Mouse (Mus musculus) cerebellum, adult 18-20 months (tissue): ENCODE results near the gene Dennd6b.

ENCODE experiments used
- DNase-seq, 2 experiments: peaks; one replicate each; pipeline ENCODE4 v3.0.0; 2021

Gene Dennd6b

DNA sequence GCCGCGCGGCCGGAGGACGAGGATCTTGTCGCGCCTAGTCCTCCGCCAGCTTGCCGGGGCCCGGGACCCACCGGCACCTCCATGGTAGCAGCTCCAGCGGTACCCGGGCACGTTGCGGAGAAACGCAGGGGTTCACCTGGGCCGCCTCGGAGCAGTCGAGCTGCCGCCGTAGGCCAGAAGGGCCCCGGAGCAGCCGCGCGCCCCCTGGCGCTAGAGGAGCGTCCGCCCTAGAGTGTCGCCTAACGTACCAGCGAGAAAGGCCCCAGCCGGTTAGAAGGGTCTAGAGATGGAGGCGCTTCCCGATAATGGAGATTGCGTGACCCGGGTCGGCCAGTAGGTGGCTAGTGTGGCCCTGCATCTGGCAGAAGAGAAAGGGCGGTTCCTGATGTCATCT is at the start of gene Dennd6b:
TSS of gene Dennd6b (minus strand) at position 184 of the 394 bp plus-strand sequence.
- DNase-seq, result peak; percentile 96 to 97

DNA sequence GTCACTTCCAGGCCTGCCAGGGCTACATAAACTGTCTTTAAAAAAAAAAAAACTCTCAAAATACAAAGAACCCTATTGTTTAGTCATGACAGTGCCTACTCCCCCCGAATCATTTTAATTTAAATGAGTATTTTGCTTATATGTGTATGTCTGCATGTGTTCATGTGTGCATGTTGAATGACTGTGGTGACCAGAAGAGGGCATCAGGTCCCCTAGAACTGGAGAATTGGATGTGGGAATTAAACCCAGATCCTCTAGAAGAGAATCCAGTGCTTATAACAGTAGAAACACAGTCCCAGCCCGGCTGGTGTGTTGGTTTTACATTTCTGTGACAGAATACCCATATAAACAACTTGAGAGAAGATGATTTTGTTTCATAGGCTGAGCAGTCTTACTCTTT is 44.7 kb upstream of the Dennd6b start:
- DNase-seq, result peak in 1 of 2 experiments; percentile 30

DNA sequence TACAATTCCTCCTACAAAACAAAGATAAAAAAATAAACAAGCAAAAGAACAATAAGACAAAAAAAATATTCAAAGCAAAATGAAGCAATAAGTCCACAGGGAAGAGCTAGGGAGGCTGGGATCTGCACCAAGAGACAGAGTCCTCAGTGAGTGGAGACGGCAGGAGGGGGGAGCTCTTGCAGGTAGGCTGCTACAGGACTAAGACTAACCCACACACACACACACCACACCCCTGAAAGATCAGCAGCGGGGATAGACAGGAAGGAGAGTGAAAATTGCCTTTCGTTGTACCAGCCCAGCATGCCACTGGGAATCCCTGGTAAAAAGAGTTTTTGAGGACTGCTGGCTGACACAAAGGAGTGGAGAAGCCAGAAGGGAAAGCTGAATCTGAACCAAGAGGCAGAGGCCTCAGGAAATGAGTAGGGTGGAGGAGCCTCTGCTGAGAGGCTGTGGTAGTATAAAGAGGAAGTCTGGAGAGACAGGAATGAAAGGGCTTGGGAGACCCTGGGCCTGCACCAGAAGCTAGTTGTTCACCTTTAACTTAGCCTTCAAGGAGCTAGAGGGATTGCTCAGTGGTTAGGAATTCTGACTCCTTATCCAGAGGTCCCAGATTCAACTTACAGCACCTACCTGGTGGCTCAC is 43.6 kb upstream of the Dennd6b start:
- DNase-seq, result no peak

DNA sequence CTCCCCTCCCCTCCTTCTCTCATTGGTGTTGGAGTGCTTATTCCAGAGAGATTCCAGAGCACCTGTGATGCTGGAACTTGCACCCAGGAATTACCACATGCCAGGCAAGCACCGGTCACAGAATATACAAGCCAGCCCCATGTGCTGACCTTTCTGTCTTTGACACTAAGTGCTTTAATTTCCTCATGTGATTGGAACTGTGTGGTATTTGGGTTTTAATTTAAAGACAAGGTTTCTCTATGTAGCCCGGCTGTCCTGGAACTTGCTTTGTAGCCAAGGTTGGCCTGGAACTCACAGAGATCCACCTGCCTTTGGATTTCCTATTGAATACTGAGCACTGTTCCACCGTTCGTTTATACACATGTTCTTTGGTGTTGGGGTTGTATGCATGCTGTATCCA is 37.8 kb upstream of the Dennd6b start:
- DNase-seq, result no peak

DNA sequence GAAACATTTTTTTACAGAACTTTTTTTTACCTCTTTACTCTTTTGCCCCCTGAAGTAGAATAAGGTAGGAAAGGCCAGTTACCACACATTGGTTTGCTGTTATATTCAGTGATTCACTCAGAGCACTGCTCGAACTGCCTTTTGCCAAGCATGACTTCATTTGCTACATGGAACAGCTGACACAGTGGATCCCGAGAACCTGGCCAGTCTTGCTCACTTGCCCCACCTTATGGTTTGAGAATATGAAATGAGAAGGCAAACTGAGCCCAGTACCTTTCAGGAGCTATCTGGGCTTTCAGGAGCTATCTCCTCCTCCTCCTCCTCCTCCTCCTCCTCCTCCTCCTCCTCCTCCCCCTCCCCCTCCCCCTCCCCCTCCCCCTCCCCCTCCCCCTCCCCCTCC is 37.3 kb upstream of the Dennd6b start:
- DNase-seq, result peak; percentile 74 to 86

DNA sequence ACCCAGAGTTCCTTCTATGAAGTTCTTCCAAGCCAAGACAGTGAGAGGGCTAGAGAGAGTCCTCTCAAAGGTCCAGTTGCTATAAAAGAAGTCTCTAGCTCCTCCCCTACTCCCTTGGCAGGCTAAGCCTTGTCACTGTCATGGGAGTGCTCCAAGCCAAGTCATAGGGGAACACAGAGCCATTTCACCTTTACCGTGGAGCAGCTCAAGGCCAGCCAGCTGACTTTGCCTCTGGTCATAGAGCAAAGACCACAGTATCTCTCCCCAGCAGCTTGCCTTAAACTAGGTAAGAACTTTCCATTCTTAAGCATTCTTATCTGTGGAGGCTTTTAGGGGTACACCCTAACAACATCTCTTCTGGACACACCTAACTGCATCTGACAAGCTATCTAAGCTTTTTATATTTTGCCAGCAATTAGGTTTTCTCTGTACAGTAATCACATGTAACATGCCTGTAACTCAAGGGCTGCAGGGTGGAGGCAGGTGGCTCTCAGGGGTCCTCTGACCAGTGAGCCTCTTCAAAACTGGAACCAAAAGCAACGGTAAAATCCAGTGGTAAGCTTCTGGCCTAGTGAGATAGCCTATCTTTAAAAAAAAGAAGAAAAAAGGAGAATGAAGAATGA is 19.4 kb upstream of the Dennd6b start:
- peak; percentile 66 to 70 for DNase-seq

DNA sequence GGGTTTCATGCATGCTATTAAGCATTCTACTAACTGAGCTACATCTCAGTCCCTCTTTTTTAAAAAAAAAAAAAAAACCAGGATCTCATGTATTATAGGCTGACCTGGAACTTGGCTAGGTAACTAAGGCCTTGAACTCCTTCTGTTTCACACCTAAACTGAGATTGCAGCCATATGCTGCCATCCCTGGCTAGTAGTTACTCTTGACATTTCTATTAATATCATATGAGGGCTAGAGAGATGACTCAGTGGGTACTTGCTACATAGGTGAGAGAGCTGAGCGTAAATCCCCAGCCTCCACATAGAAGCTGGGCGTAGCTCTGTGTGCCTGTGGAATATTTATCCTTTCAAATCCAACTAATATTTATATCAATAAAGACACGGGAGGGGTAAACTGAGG is 18.7 kb upstream of the Dennd6b start:
- peak; percentile 39 to 54 for DNase-seq

DNA sequence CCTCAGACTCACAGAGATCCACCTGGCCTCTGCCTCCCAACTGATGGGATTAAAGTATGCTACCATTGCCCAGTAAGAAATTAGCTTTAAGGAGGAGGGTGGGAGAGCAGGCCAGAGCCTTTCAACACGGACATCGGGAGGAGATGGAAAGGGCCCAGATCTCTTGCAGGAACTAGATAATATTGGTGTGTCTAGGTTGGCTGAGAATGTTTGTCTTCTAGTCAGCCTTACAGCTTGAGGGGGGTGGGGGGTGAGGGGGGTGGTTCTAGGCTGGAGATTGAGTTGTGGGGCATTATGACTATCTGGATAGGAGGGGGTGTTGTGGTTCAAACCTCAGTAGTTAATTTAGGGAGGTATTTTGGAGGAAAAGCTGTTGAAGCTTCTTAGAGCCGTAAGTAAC is 17.2 kb upstream of the Dennd6b start:
- DNase-seq, result no peak

DNA sequence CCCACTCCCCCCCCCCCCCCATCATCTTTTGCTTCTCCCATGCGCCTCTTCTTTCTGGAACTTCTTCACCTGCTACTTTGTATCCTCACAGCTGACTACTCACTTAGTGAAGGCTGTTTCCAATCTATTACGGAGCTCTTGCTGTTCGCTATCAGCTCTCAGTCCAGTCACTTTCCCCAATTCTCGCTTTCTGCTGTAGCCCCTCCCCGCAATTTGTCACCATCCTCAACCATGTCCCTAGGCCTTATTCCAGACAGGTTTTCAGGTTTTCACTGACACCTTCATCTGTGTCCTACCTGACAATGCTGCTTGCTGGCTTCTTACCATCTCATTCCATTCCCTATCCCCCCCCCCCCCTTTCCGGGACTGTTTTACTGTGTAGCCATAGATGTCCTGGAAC is 16.2 kb upstream of the Dennd6b start:
- DNase-seq, result peak in 1 of 2 experiments; percentile 33

DNA sequence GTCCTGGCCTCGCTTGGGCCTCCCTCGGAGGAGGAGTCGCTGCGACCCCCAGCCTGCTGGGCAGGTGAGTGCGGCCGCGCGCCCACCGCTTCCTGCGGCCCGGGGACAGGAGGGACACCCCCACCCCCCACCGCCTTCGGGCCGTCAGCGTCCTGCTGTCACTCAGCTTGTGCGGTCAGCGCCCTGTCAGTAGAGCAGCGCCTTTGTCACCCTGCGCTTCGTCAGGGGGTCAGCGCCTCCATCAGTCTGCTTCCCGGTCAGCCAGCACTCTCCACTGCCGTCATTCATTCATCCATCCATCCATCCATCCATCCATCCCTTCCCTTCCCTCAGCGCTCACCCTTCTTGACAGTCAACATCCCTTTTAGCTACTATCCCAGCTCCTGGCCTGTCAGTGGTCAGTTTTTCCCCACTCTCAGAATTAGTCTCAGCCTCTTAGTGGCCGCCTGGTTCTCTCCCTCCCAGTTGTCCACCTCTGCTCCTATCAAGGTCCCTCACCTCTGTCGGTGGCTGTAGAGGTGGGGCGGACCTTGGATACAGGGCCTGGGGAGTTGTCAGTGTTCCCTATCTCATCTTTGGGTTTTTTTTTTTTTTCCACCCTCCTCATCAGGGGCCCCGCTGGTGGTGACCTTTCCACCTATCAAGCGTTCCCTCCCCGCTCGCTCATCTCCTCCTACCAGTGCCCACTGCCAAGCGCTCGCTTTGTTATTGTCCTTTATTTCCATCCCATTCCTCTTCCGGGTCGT is 15.6 kb upstream of the Dennd6b start:
- peak in 1 of 2 experiments; percentile 56 for DNase-seq

DNA sequence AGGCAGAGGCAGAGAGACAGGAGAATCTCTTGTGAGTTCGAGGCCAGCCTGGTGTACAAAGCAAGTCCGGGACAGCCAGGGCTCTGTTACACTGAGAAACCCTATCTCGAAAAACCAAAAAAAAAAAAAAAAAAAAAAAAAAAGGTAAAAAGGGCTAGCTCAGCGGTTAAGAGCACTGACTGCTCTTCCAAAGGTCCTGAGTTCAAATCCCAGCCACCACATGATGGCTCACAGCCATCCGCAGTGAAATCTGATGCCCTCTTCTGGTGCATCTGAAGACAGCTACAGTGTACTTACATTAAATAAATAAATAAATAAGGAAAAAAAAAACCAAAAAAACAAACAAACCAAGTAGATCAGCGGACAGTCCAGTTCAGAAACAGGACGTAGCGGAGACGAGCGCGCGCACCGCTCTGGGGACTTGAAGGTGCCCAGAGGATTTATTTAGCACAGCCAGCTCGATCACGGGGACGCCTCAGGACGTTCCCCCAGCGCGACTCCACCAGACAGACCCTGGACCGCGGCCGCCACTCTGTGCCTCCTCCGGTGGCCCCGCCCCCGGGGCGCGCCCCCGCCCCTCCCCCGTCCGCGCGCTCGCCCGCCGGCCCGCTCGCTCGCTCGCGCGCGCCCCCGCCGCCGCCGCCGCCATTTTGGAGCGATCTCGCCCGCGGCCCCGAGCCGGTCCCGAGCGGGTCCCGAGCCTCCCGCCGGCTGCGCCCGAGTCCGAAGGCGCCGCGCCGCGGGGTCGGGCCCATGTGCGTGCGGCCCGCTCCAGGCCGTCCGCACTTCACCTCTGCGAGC is 14.8 kb upstream of the Dennd6b start, which contains the start of gene Ppp6r2:
TSS of gene Ppp6r2 (plus strand) at position 639 of the 801 bp plus-strand sequence.
- DNase-seq, result peak; percentile 78 to 91

DNA sequence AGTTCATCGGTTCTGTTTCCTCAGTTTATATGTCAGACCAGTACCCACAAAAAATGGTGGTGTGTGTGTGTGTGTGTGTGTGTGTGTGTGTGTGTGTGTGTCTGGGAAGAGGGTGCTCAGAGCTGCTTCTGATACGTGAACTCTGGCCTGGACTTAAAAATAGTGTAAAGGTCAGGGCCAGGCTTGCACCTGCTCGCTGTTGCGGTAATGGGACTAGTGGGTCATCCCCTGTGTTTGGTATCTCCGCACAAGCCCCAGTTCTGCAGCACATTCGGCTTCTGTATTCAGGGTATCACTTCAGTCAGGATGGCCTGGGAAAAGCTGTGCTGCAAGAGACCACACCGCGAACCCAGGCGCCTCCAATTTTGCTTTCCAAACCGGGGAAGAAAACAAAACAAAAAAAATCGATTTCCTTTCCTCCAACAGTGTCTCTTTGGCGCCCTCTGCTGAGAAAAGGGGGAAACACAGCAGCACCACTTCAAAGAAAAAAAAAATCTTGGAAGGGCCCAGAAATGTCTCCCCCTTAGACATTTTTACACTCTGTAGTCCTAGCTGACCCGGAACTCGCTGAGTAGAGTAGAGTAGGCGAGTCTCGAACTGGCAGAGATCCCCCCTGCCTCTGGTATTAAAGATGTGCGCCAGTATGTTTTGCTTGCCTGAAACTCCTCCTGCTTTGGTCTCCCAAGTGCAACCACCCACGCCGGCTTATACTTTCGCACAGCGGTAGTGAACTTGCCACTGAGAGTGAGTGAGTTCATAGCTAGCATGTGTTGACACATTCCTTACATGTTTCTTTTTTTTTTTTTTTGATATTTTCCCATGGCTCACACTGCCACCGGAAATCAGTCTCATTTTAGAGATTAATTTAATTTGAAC is 13.8 kb upstream of the Dennd6b start:
- DNase-seq, result peak; percentile 90 to 91

DNA sequence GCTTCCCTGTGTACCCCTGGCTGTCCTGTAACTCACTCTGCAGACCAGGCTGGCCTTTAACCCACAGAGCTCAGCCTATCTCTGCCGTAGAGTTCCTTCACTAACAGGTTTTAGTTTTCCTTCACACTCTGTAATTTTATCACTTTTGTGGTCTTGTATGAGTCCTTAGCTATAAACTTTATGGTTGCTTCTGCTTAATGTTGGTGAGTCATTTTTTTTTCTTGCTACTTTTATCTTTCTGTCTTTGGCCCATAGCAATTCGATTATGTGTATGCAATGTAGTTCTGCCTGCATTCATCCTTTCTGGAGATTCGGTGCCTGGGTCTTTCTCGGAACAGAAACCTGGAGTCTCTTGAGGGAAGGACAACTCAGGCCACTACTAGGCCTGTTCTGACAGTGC is 11.2 kb upstream of the Dennd6b start:
- DNase-seq, result no peak

DNA sequence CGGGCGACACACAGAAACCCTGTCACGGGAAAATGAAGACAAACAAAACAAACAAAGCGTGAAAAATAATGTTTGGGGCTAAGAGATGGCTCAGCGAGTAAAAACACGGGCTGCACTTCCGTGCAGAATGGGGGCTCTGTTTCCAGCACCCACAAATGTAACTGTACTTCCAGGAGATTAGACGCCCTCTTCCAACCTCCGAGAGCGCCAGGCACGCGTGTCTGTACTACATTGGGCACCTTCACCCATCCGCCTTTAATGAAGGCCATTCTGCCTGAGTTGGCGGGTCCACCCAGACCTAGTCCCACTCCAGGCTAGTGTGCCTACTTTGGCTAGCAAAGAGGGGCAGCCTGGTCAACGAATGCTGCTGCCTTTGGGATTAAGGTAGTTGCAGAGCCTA is 760 bp upstream of the Dennd6b start:
- peak in 1 of 2 experiments; percentile 52 for DNase-seq

DNA sequence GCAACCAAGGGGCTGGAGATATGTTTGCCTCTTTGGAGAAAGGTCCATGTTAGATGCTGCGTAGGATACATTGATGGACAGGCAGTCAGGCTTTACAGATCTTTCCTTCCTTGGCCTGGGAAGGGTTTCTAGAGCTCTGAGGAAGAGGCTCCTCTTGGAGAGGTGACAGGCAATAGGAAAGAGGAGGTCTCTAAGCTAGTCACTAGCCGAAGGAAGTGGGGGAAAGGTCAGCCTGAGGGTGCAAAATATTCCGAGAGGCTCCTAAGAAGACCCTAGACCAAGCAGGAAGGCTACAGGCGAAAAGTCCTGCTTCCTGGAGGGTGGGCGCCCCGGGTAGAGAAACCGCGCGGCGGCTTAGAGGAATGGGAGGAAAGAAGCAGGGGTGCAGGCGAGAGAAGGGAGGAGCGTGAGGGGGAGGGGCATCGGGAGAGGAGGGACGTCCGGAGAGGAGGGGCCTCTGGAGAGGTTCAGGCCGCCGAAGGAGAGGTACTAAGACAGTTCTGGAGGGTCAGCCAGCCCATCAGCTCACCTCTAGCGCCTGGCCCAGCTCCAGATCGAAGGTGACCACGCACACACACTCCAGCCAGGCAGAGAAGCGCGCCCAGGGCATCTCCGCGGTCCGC is 495 bp downstream of the Dennd6b start:
- peak; percentile 91 to 95 for DNase-seq

DNA sequence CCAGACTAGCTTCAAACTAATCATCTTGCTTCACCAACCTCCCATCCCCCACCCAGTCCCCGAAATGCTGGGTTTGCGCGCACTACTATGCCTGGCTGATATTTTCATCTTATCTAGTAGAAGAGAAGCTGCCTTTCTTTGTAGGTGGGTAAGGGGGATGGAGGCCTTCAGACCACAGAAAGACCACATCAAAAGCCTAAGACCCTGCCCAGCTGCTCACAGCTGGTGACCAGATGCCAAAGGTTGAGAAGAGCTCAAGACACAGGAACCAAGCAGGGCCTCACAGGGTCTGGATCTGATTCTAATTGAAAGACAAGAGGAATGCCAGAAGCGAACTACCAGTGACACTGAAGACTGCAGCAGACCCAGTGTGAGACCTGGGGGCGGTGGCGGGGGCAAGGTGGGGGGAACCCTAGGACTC is 1.0 kb downstream of the Dennd6b start:
- DNase-seq, result peak in 1 of 2 experiments; percentile 38

DNA sequence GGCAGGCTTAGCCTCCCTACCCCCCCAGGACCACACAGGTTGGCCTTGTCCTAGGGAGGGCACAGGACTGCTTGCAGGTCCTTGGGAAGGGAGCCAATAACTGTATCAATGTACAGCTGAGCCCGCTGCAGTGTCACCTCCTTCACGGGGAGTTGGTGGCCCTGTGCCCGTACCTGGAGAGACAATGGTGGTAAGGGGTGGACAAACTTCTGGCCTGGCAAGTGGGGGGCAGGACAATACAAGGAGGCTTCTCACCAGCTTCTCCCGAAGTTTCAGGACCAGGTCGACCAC is 11.4 kb downstream of the Dennd6b start:
- no peak for DNase-seq

DNA sequence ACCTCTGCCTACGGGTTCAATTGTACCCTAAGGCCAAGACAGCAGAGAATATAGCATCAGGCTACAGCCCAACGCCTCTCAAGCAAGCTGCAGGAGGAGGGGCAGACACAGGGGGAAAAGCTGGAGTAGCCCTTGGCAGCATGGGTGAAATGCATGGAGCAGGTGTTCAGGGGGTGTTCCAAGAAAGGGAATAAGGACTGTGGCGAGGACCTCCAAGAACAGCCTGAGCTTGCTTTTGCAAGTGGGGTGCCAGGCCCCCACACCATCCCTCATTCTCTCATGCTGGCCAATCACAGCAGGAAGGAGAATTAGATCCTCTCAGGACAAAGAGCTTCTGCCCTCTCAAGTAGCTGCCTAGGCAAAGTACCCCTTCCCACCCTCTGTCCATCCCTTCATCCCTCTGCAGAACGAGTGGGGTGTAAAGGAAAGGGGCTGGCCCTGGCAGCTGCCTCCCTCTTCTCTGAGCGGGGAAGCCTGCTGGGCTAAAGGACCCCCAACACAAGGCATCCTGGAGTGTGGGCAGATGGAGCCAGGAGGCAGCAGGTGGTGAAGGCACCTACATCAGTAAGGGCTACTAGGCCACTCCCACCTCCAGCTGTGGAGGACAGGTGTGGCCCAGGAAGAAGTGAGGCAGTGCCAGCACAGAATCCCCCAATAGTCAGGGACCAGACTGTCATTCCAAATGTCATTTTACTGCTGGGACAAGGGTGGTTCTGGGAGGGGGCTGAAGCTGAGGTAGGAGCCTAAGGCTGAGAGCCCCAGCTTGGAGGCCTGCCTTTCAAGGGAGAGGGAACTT is 12.0 kb downstream of the Dennd6b start:
- DNase-seq, result no peak

DNA sequence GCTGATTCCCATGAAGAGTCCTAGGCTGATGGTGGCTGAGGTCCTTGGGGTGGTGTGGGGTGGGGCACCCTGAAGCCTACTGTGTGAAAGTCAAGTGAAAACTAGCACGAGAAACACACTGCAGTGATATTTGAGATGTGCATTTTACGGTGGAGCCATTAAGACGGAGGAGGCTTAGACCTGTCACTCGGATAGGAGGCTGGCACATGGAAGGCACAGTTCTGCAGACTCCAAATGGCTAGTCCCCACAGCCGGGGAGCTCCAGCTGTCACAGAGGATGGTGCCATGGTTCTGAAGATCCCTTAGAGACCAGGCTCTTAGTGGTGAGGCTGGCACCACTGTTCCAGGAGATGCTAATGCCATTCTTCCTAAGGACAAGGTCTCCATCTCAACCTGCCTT is 13.5 kb downstream of the Dennd6b start:
- DNase-seq, result peak in 1 of 2 experiments; percentile 35

DNA sequence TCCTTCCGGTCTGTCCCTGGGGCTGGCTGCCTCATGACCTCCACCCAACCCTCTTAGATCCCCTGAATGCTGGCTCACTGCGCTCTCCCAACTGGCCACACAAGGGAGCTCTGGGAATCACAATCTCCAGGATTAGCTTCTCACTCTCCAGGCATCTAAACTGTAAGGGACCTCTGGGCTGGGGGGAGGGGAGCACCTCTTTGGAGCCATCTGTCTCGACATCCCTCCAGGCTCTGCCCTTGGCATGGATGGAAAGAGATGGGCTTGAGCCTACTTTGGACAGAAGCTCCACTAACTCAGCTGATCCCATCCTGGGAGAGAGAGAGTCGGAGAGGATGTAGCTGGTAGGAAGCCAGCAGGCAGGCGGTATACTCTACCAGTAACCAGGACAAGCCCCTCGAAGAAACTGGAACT is 14.0 kb downstream of the Dennd6b start:
- DNase-seq, result peak; percentile 64 to 73
